Mouse (Mus musculus): Measurements from ENCODE around the gene Mecr.
A peak's percentile ranks its signal among the peaks of the same experiment; 100 is the strongest.

The Mecr gene

DNA sequence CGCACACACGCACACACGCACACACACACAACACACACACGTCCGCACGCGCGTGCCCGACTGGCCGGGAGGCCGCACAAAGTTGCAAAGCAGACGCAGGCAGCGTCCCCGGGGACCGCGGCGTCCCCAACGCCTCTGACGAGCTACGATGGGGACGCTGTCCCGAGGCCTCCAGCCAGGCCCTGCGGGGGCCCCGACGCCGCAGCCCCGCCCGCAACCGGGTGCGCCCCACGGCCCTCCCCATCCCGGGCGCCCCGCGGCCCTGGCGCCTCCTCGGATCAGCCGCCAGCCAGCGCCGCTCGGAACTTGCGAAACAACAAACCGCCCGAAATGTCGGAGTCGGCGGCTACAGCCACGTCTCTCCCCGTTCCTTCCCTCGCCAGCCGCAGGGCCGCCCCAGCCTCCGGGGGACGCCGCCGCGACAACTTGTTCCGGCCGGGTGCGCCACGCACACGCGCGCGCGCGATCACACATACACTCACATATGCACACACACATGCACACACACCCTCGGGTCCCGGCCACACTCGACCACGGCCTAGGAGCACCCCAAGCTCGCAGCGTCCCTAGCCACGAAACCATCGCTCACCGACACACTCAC, 6.3 kb upstream of the Mecr start:
- no peak for DNase-seq (ENCODE audit: low spot score)

GRCm38 (mm10) chr4:131837872-131838524, 5.3 kb upstream of the Mecr start, which contains the start of gene Ptpru:
Gene Ptpru, minus strand, starts transcription at chr4:131838288.
- DNase-seq (ENCODE audit: low spot score): peak; percentile 76

GRCm38 (mm10) chr4:131845991-131846778, 2.9 kb downstream of the Mecr start:
- DNase-seq (ENCODE audit: low spot score): no peak

- DNase-seq (ENCODE audit: low spot score): no peak
These were observed 4.8 kb downstream of the Mecr start for GRCm38 (mm10) chr4:131848082-131848481.

DNA sequence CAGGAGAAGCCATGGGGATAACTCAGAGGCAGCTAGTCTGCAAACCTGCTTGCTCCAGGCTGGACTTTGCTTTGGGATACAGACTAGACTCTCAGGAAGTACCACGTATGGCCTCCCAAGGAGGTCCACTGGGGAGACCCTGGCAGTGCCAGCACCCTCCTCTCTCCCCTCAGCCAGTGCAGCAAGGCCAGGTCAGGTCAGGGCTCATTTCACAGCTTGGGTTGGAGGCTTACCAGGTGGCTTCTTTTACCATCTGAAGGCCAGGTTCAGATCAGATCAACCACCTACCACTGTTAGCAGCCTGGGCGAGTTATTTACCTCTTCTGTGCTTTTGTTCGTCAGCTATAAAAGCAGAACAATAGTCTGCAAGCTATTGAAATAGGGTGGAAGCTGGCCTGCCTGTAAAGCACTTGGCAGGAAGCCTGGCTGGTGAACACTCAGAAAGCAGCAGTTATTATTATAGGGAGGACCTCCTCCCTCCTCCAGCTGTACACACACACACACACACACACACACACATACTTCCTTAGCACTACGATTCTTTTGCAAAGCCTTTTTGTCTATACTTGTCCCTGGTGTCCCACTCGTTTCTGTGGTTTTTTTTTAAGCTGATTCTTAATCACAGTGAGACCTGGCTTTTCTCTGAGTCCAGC, 6.8 kb downstream of the Mecr start:
- no peak for DNase-seq (ENCODE audit: low spot score)

DNA sequence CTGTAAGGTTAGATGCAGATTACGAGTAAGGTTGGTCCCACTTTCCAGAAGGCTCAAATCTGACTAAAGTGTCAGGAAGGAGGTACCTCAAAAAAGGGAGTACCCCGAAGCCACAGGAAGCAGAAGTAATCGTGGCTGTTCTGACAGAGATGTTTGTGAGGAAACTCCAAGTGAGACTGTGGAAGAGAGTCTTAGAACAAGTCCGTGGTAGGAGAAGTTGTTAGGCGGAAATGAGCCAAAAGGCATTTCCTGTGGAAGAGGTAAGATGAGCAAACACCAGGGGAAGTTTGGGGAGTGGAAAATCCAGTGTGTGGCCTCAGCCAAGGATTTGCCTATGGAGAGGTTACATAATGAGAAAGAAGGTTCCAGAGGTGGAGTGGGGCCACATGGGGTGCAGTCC, 11.7 kb downstream of the Mecr start:
- no peak for DNase-seq (ENCODE audit: low spot score)

- DNase-seq (ENCODE audit: low spot score): peak; percentile 67
These were observed 17.4 kb downstream of the Mecr start for GRCm38 (mm10) chr4:131860492-131861340.

DNA sequence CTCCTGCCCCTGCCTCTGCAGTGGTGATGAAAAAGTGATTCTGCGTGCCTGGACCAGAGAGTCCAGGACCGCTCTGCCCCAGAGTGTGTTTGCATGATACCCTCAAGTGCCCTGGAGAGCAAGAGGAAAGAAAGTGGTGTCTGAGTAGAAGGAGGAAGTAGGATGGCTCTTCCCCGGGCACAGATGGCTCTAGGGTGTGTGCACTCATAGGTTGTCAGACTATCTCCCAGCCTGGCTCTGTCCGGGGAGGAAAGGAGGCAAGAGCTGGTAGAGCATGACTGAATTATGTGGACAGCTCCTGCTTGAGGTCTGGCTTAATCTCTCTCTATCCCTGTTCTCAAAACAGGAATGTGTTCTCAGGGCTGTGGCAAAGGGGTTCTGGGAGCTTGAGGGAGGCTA, 18.1 kb downstream of the Mecr start:
- no peak for DNase-seq (ENCODE audit: low spot score)

- DNase-seq (ENCODE audit: low spot score): peak; percentile 5
These were observed 29.5 kb downstream of the Mecr start for GRCm38 (mm10) chr4:131872672-131873292.

DNA sequence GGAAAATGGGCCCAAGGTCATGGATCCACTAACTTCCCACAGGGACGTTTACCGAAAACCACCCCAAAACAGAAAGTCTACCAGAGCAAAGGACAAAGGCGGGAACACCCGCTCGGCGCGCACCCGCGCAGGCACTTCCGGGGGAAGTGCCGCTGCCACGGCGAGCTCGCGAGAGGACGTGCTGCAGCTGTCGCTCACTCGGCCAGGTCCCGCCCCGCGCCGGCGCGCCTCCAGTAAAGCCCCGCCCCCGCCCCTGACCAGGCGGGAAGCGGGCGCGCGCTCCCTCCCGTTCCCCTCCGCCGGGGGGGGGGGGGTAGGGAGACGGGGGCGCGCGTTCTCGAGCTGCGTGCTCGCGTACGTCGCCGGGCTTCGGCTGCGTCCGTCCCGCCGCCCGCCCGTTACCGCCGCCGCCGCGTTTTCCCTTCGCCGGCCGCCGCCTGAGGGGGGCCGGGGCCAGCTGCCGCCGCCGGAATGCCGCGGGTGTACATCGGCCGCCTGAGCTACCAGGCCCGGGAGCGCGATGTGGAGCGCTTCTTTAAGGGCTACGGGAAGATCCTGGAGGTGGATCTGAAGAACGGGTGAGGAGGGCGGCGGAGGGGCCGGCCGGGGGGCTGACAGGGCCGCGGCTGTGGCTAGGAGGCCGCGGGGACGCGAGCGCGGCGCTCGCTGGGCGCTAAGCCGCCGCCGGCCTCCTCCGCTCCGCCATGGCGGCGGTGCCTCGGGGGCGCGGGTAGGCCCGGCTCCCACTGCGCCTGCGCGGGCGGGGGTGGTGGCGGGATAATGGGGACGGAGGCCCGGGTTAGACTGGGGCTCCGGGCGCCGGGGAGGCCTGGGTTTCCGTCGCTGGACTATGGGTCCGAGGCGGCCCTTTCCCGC, 30.3 kb downstream of the Mecr start, which contains the start of gene Srsf4:
TSS of gene Srsf4 (plus strand) at position 325 of the 876 bp plus-strand sequence.
- DNase-seq (ENCODE audit: low spot score): peak; percentile 95

- no peak for DNase-seq (ENCODE audit: low spot score)
These were observed 30.9 kb downstream of the Mecr start for GRCm38 (mm10) chr4:131874169-131874536.

- DNase-seq (ENCODE audit: low spot score): no peak
These were observed 31.3 kb downstream of the Mecr start for GRCm38 (mm10) chr4:131874567-131874966.

DNA sequence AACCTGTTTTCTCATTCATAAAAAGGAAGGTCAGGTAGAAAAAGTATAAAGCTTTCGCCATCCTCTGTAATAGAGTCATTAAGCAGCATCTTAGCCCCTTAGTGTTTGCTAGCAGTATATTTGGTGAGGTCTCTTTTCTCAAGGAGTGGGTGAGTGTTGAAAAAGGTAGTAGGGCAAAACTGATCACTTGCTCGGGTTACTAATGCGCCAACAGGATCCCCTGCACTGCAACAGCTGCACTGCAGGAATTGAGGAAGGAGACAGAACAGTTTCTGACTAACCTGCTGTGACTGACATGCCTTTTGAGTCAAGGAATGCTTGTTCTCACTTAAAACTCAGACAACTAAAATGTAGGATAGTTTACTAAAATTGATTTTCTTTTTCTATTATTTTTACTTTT, 32.0 kb downstream of the Mecr start:
- DNase-seq (ENCODE audit: low spot score): no peak

GRCm38 (mm10) chr4:131876836-131877235, 33.6 kb downstream of the Mecr start:
- DNase-seq (ENCODE audit: low spot score): no peak

GRCm38 (mm10) chr4:131879692-131880091, 36.4 kb downstream of the Mecr start:
- DNase-seq (ENCODE audit: low spot score): no peak

DNA sequence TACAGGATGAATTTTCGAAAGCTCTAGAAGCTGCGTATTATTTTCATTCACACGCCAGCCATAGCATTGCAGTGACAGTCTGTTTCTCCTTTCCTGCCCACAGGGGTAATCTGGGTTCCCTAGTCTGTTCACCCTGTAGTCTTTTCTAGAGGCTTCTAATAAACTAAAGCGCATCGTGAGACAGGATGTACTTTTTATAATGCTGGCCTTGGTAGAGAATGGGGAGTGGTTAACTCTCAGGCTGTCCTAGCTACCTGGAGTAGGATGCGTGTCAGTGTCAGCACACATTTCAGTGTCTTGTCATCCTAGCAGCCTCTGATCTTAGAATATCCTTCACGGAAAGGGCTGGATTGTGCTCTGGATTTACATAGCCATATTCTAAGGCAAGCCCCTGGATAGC, 38.0 kb downstream of the Mecr start:
- DNase-seq (ENCODE audit: low spot score): no peak

- no peak for DNase-seq (ENCODE audit: low spot score)
These were observed 40.3 kb downstream of the Mecr start for GRCm38 (mm10) chr4:131883571-131883970.

- DNase-seq (ENCODE audit: low spot score): no peak
These were observed 42.1 kb downstream of the Mecr start for GRCm38 (mm10) chr4:131885376-131885775.

DNA sequence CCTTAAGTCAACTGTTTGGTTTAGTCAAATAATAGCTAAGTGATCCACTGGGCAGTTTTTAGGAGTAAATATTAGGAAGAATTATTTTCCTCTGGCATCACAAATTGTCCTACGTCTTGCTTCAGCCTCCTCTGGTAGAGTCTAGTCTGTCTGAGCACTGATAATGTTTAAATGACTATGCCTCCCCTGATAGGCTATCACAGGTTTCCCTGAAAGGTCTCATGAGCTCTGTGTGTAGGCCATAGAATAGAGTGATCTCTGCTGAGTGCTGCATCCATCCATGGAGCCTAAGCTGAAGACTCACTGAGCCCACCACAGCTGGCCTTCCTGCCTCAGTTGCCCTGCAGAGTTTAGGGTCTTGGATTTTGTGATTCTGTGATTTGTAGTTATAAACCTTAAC, 45.3 kb downstream of the Mecr start:
- DNase-seq (ENCODE audit: low spot score): no peak

DNA sequence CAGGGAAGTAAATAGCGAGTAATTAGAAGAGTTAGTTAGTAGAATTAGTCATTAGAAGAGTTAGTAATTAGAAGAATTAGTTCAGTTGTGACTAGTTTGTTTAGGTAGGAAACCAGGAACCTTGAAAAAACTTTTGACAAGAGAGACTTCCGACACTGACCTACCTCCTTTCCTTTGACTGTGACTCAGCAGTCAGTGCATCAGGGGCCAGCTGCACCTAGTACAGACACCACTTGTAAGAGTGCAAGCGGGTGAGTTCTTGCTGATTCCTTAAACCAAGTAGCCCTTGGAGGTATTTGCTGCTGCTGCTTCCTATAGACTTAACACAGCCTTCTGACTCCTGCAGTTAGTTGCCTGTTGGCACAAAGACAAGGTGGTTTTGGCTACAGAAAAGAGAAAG, 47.4 kb downstream of the Mecr start:
- no peak for DNase-seq (ENCODE audit: low spot score)

All from yolk sac, embryonic 10.5 days (tissue).